9 mouse cellular contexts compared by ENCODE assay signal in genomic region chr4:152126026-152126920, GRCm38 (mm10). TPM values are rescaled to one million over a fixed set of nuclear protein-coding genes. Genes with fewer than 3 reads are reported as not detected.
DNase-seq lines count a peak whose midpoint lies in the region; ATAC-seq lines count a peak whose summit lies in the region.
"Had no signal": no experiment of that assay in that cellular context is flagged by ENCODE, and none has a peak within 500 bp of the region (broad histone marks: within the 10 kb centered on the region; RNA-seq: fewer than 3 reads in every experiment).

No protein-coding gene starts in this region.

- H3K36me3 ChIP-seq in kidney, embryonic 16.5 days (ENCODE audit: insufficient read depth, low read length): no peaks in the 10 kb centered on the region
- no peaks in the 10 kb centered on the region for H3K36me3 ChIP-seq in hindbrain, embryonic 13.5 days
- no peaks in the 10 kb centered on the region for H3K36me3 ChIP-seq in midbrain, embryonic 15.5 days (replicated peaks)

- peaks cover 53% of the 10 kb centered on the region for H3K4me1 ChIP-seq in kidney, embryonic 16.5 days (ENCODE audit: insufficient read depth, low read length)
- H3K4me1 ChIP-seq in hindbrain, embryonic 13.5 days (replicated peaks): peaks cover 36% of the 10 kb centered on the region
- peaks cover 29% of the 10 kb centered on the region for H3K4me1 ChIP-seq in midbrain, embryonic 15.5 days

- DNase-seq in kidney, postnatal 25 days: no peak
- peak; percentile 58 for DNase-seq in embryo, embryonic 9.5 days (ENCODE audit: extremely low spot score)
- no peak for DNase-seq in T-cell, adult 2 months (ENCODE audit: low spot score)
- no peak for DNase-seq in layer of hippocampus, adult 11-12 months (ENCODE audit: low spot score)
- DNase-seq in left cerebral cortex, postnatal 10 days (ENCODE audit: extremely low spot score in 1 of 2, low spot score in 2 of 2): no peak

- peaks cover 89% of the 10 kb centered on the region for H3K27me3 ChIP-seq in kidney, embryonic 16.5 days (ENCODE audit: insufficient read depth, low read length)
- H3K27me3 ChIP-seq in hindbrain, embryonic 13.5 days: peaks cover 100% of the 10 kb centered on the region
- peaks cover 98% of the 10 kb centered on the region for H3K27me3 ChIP-seq in midbrain, embryonic 15.5 days (replicated peaks)

- ATAC-seq in kidney, embryonic 16.5 days (ENCODE audit: low FRiP score, low TSS enrichment): no peak
- ATAC-seq in hindbrain, embryonic 13.5 days (ENCODE audit: low FRiP score): no peak
- no peak for ATAC-seq in midbrain, embryonic 15.5 days (replicated peaks)

- no peak overlapping the region for H3K27ac ChIP-seq in kidney, embryonic 16.5 days (ENCODE audit: low read length)
- H3K27ac ChIP-seq in hindbrain, embryonic 13.5 days: no peak overlapping the region
- H3K27ac ChIP-seq in midbrain, embryonic 15.5 days: no peak overlapping the region

- H3K4me2 ChIP-seq in kidney, embryonic 16.5 days (replicated peaks; ENCODE audit: low read depth, low read length): peak overlapping the region; percentile 32
- peak overlapping the region; percentile 51 for H3K4me2 ChIP-seq in hindbrain, embryonic 13.5 days
- peak overlapping the region; percentile 42 for H3K4me2 ChIP-seq in midbrain, embryonic 15.5 days

- no peaks in the 10 kb centered on the region for H3K9me3 ChIP-seq in kidney, embryonic 16.5 days (ENCODE audit: low read length)
- H3K9me3 ChIP-seq in hindbrain, embryonic 13.5 days: no peaks in the 10 kb centered on the region
- H3K9me3 ChIP-seq in midbrain, embryonic 15.5 days: no peaks in the 10 kb centered on the region

- peak overlapping the region; percentile 32 for H3K9ac ChIP-seq in kidney, embryonic 16.5 days (replicated peaks; ENCODE audit: low read length)
- peak overlapping the region; percentile 43; the same call in 1 of the 2 replicates for H3K9ac ChIP-seq in hindbrain, embryonic 13.5 days
- H3K9ac ChIP-seq in midbrain, embryonic 15.5 days: no peak overlapping the region

- peak overlapping the region; percentile 27 for H3K4me3 ChIP-seq in kidney, embryonic 16.5 days (ENCODE audit: low read length)
- H3K4me3 ChIP-seq in hindbrain, embryonic 13.5 days: peak overlapping the region; percentile 30
- H3K4me3 ChIP-seq in midbrain, embryonic 15.5 days: peak overlapping the region; percentile 26

- intact Hi-C loops in left cerebral cortex, postnatal 10 days (cut with DNase I): no loop called here

- WGBS in kidney, embryonic 16.5 days: 10% methylated on average over 63 of the region's 65 CpGs
- WGBS in hindbrain, embryonic 13.5 days: 2% methylated on average over 65 of the region's 65 CpGs
- 3% methylated on average over 65 of the region's 65 CpGs for WGBS in midbrain, embryonic 15.5 days

RNA-seq across cellular contexts. Expression of gene Tnfrsf25, which starts 10.5 kb away (rescaled TPM):
- 1.9 and 3.0 TPM in 2 replicates for polyA plus RNA-seq in kidney, embryonic 16.5 days (2015; fragmentation: Nextera tagmentation; extraction: Ambion mirVana)
- 1.00 and 1.3 TPM in 2 replicates for polyA plus RNA-seq in hindbrain, embryonic 13.5 days (2015; fragmentation: Nextera tagmentation; extraction: Ambion mirVana)
- polyA plus RNA-seq in midbrain, embryonic 15.5 days (2015; fragmentation: Nextera tagmentation; extraction: Ambion mirVana): 0.80 and 1.0 TPM in 2 replicates
- 1 to 10 TPM; 3.9 to 4.7 TPM for total RNA-seq in left cerebral cortex, postnatal 10 days (2021)
- total RNA-seq: G1E had no signal
- polyA plus RNA-seq: G1E had no signal

RNA-seq across cellular contexts. Expression of gene Espn, which starts 25.9 kb away (rescaled TPM):
- polyA plus RNA-seq in kidney, embryonic 16.5 days (2015; fragmentation: Nextera tagmentation; extraction: Ambion mirVana): 22.2 and 30.6 TPM in 2 replicates
- polyA plus RNA-seq in hindbrain, embryonic 13.5 days (2015; fragmentation: Nextera tagmentation; extraction: Ambion mirVana): 0.09 and 0.22 TPM in 2 replicates
- 0.13 and 0.19 TPM in 2 replicates for polyA plus RNA-seq in midbrain, embryonic 15.5 days (2015; fragmentation: Nextera tagmentation; extraction: Ambion mirVana)
- total RNA-seq in left cerebral cortex, postnatal 10 days (2021): under 1 TPM; 0.32 to 0.41 TPM

RNA-seq across cellular contexts. Expression of gene Hes2, which starts 32.4 kb away (rescaled TPM):
- polyA plus RNA-seq in kidney, embryonic 16.5 days (2015; fragmentation: Nextera tagmentation; extraction: Ambion mirVana): 0.14 and 0.57 TPM in 2 replicates
- polyA plus RNA-seq in hindbrain, embryonic 13.5 days (2015; fragmentation: Nextera tagmentation; extraction: Ambion mirVana): 0.34 and 1.8 TPM in 2 replicates
- polyA plus RNA-seq in midbrain, embryonic 15.5 days (2015; fragmentation: Nextera tagmentation; extraction: Ambion mirVana): not detected in 2 replicates
- not detected for total RNA-seq in left cerebral cortex, postnatal 10 days (2021)

RNA-seq across cellular contexts. Expression of gene Acot7, which starts 51.7 kb away (rescaled TPM):
- polyA plus RNA-seq in kidney, embryonic 16.5 days (2015; fragmentation: Nextera tagmentation; extraction: Ambion mirVana): 75.1 and 76.4 TPM in 2 replicates
- 269 and 299 TPM in 2 replicates for polyA plus RNA-seq in hindbrain, embryonic 13.5 days (2015; fragmentation: Nextera tagmentation; extraction: Ambion mirVana)
- 409 and 418 TPM in 2 replicates for polyA plus RNA-seq in midbrain, embryonic 15.5 days (2015; fragmentation: Nextera tagmentation; extraction: Ambion mirVana)
- total RNA-seq in left cerebral cortex, postnatal 10 days (2021): 100 to 1,000 TPM; 415 to 420 TPM

RNA-seq across cellular contexts. Expression of gene Plekhg5, which starts 54.0 kb away (rescaled TPM):
- 25.5 and 28.1 TPM in 2 replicates for polyA plus RNA-seq in kidney, embryonic 16.5 days (2015; fragmentation: Nextera tagmentation; extraction: Ambion mirVana)
- 10.2 and 10.9 TPM in 2 replicates for polyA plus RNA-seq in hindbrain, embryonic 13.5 days (2015; fragmentation: Nextera tagmentation; extraction: Ambion mirVana)
- 12.3 and 12.5 TPM in 2 replicates for polyA plus RNA-seq in midbrain, embryonic 15.5 days (2015; fragmentation: Nextera tagmentation; extraction: Ambion mirVana)
- 10 to 100 TPM; 43.3 to 46.9 TPM for total RNA-seq in left cerebral cortex, postnatal 10 days (2021)

Comparison
In these comparisons a context has a peak if more than half of its experiments do, and no peak if none do; other contexts are left out.
1. RNA of gene Espn, which starts 25.9 kb away (polyA plus RNA-seq): 22.2 to 30.6 TPM in kidney, embryonic 16.5 days; 0.09 to 0.22 TPM in hindbrain, embryonic 13.5 days and 0.13 to 0.19 TPM in midbrain, embryonic 15.5 days; every median in the first group is over 10 times any median in the second.
2. Peak in every context shown above with its lines, with median percentiles within 50 percentile points of each other: H3K4me2 ChIP-seq and H3K4me3 ChIP-seq.